ENCODE assay signal across 26 mouse cellular contexts in the genomic region with DNA sequence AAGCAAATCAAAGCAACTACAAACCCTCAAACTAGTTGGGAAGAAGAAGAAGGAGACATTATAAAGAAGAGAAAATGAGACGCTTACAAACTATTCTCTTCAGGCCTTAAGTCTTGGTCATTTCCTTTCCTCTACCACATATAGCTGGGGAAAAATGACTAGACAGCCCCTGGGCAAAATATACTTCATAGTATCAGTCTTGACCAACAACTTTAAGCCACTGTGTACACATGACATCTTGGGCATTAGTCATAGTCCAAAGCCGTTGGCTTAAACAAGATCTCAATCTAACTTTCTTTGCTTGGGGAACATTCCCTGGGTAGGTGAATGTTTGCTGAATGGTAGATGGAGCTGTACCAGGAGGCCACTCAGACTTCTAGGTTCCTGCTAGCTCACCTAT. TPM values are rescaled to one million over a fixed set of nuclear protein-coding genes. Genes with fewer than 3 reads are reported as not detected.
DNase-seq lines count a peak whose midpoint lies in the region.
"Had no signal": no experiment of that assay in that cellular context is flagged by ENCODE, and none has a peak within 500 bp of the region (broad histone marks: within the 10 kb centered on the region; RNA-seq: fewer than 3 reads in every experiment).

No protein-coding gene starts in this region.

- H3K4me1 ChIP-seq in limb, embryonic 10.5 days, result no peaks in the 10 kb centered on the region

- no peaks in the 10 kb centered on the region for H3K27me3 ChIP-seq in limb, embryonic 10.5 days (ENCODE audit: low read depth, poor library complexity, severe bottlenecking)
- H3K27me3 ChIP-seq: CH12.LX, Patski had no signal

- H3K36me3 ChIP-seq in limb, embryonic 10.5 days, result no peaks in the 10 kb centered on the region
- H3K36me3 ChIP-seq: G1E had no signal

- peak; percentile 66 for DNase-seq in 3T3-L1 (ENCODE audit: low read depth, low spot score)
- peak; percentile 91 for DNase-seq in 416B (ENCODE audit: low read depth)
- peak; percentile 40 for DNase-seq in NIH3T3 (ENCODE audit: low read depth)
- DNase-seq in limb, embryonic 10.5 days (ENCODE audit: low spot score), result peak; percentile 9
- DNase-seq in kidney, postnatal 14 days, result no peak
- DNase-seq in right cerebral cortex, postnatal 36 days (ENCODE audit: low spot score in 2 of 2), result no peak
- no peak for DNase-seq in embryo, embryonic 11 days
- DNase-seq in adrenal gland, postnatal 4 days (ENCODE audit: low spot score in 2 of 2), result no peak
- DNase-seq: adrenal gland, adult 2 months; adrenal gland, adult 8-10 months; adrenal gland, postnatal 10 days; adrenal gland, postnatal 14 days; adrenal gland, postnatal 25 days; adrenal gland, postnatal 36 days; B cell, adult 2 months; cerebellum, adult 11 months; cerebellum, adult 11-12 months; cerebellum, adult 18-20 months; cerebellum, adult 2 months; cerebellum, adult 8-10 months; cerebellum, adult 9-10 months had no signal

- H3K27ac ChIP-seq in limb, embryonic 10.5 days, result no peak overlapping the region

- no peak overlapping the region for H3K4me3 ChIP-seq in limb, embryonic 10.5 days

- H3K9me3 ChIP-seq in limb, embryonic 10.5 days (replicated peaks), result no peaks in the 10 kb centered on the region
- H3K9me3 ChIP-seq: G1E had no signal

- WGBS in limb, embryonic 10.5 days, result 96% methylated on average over 2 of the region's 2 CpGs

RNA-seq across cellular contexts. Expression of a gene that starts 12.3 kb away (rescaled TPM):
- 0.15 TPM in 1 of 2 replicates, not detected in the other for polyA plus RNA-seq in limb, embryonic 10.5 days (2016; fragmentation: Nextera tagmentation; extraction: Ambion mirVana)
- total RNA-seq in adrenal gland, postnatal 4 days (2021), result 1 to 10 TPM in 1 of 2 experiments, under 1 TPM in 1; 0.98 to 1.3 TPM
- total RNA-seq: ES-E14 had no signal

RNA-seq across cellular contexts. Expression of a gene that starts 48.3 kb away (rescaled TPM):
- not detected in 2 replicates for polyA plus RNA-seq in limb, embryonic 10.5 days (2016; fragmentation: Nextera tagmentation; extraction: Ambion mirVana)
- under 1 TPM; 0.34 to 0.59 TPM for total RNA-seq in adrenal gland, postnatal 4 days (2021)
- total RNA-seq: adrenal gland, postnatal 25 days; ES-E14 had no signal
- polyA plus RNA-seq: C2C12; cerebellum, adult 2 months; G1E; Patski had no signal

Comparison
In these comparisons a context has a peak if more than half of its experiments do, and no peak if none do; other contexts are left out.
1. DNase-seq: peak in 3T3-L1 (single experiment), 416B (single experiment), NIH3T3 (single experiment) and limb, embryonic 10.5 days (single experiment); none in kidney, postnatal 14 days (single experiment), right cerebral cortex, postnatal 36 days (0 of 2), embryo, embryonic 11 days (single experiment) and adrenal gland, postnatal 4 days (0 of 2).